Mouse (Mus musculus) heart, adult 2 months (tissue): ENCODE results near the gene N4bp2l1.

Source experiments
- CTCF ChIP-seq: fragments of 200-600 bp; IDR thresholded peaks from 2 replicates; pipeline ENCODE4 v1.8.1; 2022; ENCODE audit warnings: antibody characterized with exemption, mild to moderate bottlenecking, moderate library complexity
- EP300 ChIP-seq: fragments of 200-500 bp; IDR thresholded peaks from 2 replicates; pipeline ENCODE4 v1.6.1; 2011; ENCODE audit warnings: low read depth, low read length, control low read depth; ENCODE audit not compliant: insufficient read depth
- POLR2A ChIP-seq: fragments of 200-500 bp; IDR thresholded peaks from 2 replicates; pipeline ENCODE4 v1.6.1; 2011; ENCODE audit warnings: mild to moderate bottlenecking, low read depth, low read length, control low read depth; ENCODE audit not compliant: insufficient read depth

DNA sequence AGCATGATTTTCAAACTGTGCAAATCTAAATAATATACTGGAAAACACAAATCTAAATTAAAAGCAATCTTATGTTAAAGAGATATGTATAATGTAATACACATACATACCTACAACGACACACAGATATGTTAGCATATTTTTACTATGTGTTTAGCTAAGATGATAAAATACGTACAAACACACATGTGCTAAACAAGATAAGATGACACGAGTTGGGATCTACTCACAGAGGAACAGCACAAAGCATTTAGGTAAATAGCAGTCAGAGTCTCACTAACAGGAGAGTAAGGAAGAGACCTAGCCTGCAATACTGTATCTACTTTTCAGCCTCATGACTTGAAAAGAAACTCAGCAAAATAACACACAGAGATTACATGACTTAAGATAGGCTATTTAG is 44.5 kb upstream of the N4bp2l1 start:
- TF ChIP-seq EP300 = no peak
- no peak for TF ChIP-seq CTCF
- TF ChIP-seq POLR2A = no peak
